Mouse (Mus musculus) lung, postnatal 36 days (tissue): ENCODE measurements around the gene Tmem192.
"Not testable (repeated sequence)": the region's sequence is repeated elsewhere in the genome, so short reads cannot be mapped to it uniquely, and the experiment has no call there.

ENCODE experiments used
- DNase-seq: peaks from one replicate; pipeline ENCODE4 v3.0.0; 2022; ENCODE audit warnings: mixed read lengths

Gene Tmem192

GRCm38 (mm10) chr8:64983150-64983897 is 36.3 kb downstream of the Tmem192 start:
- no peak for DNase-seq

- DNase-seq: no peak
Observed at GRCm38 (mm10) chr8:64987731-64988130, 40.7 kb downstream of the Tmem192 start, which contains the start of gene Trim75. Trim75 (minus strand) TSS chr8:64987831.

DNA sequence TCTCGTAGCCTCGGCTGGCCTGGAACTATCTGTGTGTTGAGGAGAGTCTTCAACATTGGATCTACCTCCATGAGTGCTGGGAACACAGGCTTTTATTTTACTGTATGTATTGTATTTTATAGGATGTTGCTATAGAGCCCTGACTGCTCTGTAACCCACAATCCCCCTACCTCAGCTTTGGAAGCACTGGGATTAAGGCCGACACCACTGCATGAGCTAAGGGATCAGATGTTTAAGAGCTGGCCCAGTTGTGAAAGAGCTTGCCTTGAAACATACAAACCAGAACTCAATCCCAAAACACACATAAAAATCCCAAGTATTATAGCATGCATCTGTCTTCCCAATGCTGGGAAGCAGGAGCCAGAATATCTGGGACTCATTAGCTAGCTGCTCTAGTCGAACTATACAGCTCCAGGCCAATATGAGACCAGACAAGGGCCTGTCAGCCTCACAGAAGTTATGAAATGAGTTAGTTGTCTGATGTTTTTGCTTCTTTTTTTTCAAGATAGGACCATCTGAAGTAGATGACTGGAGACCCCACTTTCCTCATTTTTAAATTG is 51.9 kb downstream of the Tmem192 start:
- DNase-seq: no peak

DNA sequence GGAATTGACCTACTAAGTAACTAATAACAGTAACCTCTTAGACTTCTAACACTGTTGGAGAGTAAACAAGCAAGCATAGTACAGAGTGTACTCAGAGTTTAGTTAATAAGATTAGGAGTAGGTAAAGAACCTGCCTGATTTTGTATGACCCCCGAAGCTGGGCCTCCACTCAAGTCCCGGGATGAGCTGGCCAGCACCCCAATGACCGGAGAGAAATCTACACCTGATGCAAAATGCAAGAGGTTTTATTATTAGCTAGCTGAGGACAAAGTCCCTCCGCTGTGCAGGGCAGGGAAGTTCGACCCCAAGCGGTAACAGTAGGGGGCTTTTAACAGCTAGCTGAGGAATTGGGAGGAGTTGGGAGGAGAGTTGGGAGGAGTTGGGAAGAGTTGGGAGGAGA is 60.6 kb downstream of the Tmem192 start:
- not testable (repeated sequence) for DNase-seq

DNA sequence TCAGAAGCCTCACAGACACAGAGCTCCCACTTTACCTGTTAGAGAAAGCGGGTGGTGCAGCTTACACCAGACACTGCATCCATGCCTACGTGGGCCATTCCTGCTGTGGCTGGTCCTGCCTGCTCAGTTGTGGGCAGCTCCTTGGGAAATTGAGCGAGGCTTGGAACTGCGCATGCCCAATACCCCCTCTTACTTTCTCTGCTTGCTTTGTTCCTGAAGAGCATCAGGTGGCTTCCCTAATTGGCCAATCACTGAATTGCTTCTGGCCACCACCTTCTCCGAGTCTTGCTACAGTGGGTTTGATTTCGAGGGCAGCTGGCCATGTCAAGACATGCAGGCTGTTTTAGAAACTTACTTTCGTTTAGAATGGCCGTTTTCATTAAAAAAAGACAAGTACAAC is 71.4 kb downstream of the Tmem192 start, which contains the start of the genes Trim61 and Trim60:
Gene Trim61 (minus strand): TSS at position 101 of the 400 bp plus-strand sequence.
Gene Trim60 (minus strand): TSS at position 162 of the 400 bp plus-strand sequence.
- no peak for DNase-seq
